Comparison of ENCODE assay signal across 20 mouse cellular contexts in genomic region chr4:152002063-152002462, GRCm38 (mm10). TPM values are rescaled to one million over a fixed set of nuclear protein-coding genes. Genes with fewer than 3 reads are reported as not detected.
A peak's percentile ranks its signal among the peaks of the same experiment; 100 is the strongest.
DNase-seq lines count a peak whose midpoint lies in the region; ATAC-seq and TF ChIP-seq lines count a peak whose summit lies in the region.
"Had no signal": no experiment of that assay in that cellular context is flagged by ENCODE, and none has a peak within 500 bp of the region (broad histone marks: within the 10 kb centered on the region; RNA-seq: fewer than 3 reads in every experiment).

No protein-coding gene starts in this region.

- no peak; the same call in 1 of the 2 replicates for TF ChIP-seq EP300 in lung, postnatal 0 days (IDR thresholded peaks at IDR 0.05)

- H3K4me3 ChIP-seq in lung, embryonic 16.5 days (ENCODE audit: low read length), result no peak overlapping the region
- no peak overlapping the region for H3K4me3 ChIP-seq in lung, postnatal 0 days (ENCODE audit: low read depth, low read length)
- H3K4me3 ChIP-seq in lung, adult 2 months (replicated peaks; ENCODE audit: extremely low read depth, low read depth, low read length), result no peak overlapping the region
- H3K4me3 ChIP-seq in midbrain, embryonic 11.5 days (ENCODE audit: low read depth, low read length), result no peak overlapping the region
- no peak overlapping the region for H3K4me3 ChIP-seq in midbrain, embryonic 10.5 days

- WGBS in lung, embryonic 16.5 days, result 72% methylated on average over 3 of the region's 3 CpGs
- 67% methylated on average over 3 of the region's 3 CpGs for WGBS in lung, postnatal 0 days
- WGBS in lung, adult 2 months, result 74% methylated on average over 3 of the region's 3 CpGs
- WGBS in midbrain, embryonic 11.5 days, result 93% methylated on average over 3 of the region's 3 CpGs
- 92% methylated on average over 3 of the region's 3 CpGs for WGBS in midbrain, embryonic 10.5 days

- H3K27ac ChIP-seq in lung, embryonic 16.5 days (ENCODE audit: low read length), result peak overlapping the region; percentile 33; the same call in 1 of the 2 replicates
- peak overlapping the region; percentile 54 for H3K27ac ChIP-seq in lung, postnatal 0 days (ENCODE audit: low read length)
- H3K27ac ChIP-seq in midbrain, embryonic 11.5 days (ENCODE audit: low read depth, low read length), result no peak overlapping the region
- H3K27ac ChIP-seq in midbrain, embryonic 10.5 days (replicated peaks), result no peak overlapping the region

- no peaks in the 10 kb centered on the region for H3K27me3 ChIP-seq in lung, embryonic 16.5 days (ENCODE audit: control insufficient read depth, insufficient read depth, low read depth, low read length)
- H3K27me3 ChIP-seq in lung, postnatal 0 days (replicated peaks; ENCODE audit: insufficient read depth, low read length), result no peaks in the 10 kb centered on the region
- peaks cover 2% of the 10 kb centered on the region; the same call in 1 of the 2 replicates for H3K27me3 ChIP-seq in midbrain, embryonic 11.5 days (ENCODE audit: control insufficient read depth, insufficient read depth, low read length)
- peaks cover 23% of the 10 kb centered on the region for H3K27me3 ChIP-seq in midbrain, embryonic 10.5 days (ENCODE audit: low read depth, poor library complexity, severe bottlenecking)
- H3K27me3 ChIP-seq: Patski had no signal

- no peak overlapping the region for H3K9ac ChIP-seq in lung, embryonic 16.5 days (ENCODE audit: low read length)
- H3K9ac ChIP-seq in lung, postnatal 0 days (replicated peaks; ENCODE audit: low read depth), result no peak overlapping the region
- H3K9ac ChIP-seq in midbrain, embryonic 11.5 days (ENCODE audit: low read length), result no peak overlapping the region

- no peak overlapping the region for H3K4me2 ChIP-seq in lung, embryonic 16.5 days (ENCODE audit: low read depth, low read length)
- H3K4me2 ChIP-seq in lung, postnatal 0 days (replicated peaks; ENCODE audit: low read depth, low read length), result no peak overlapping the region
- H3K4me2 ChIP-seq in midbrain, embryonic 11.5 days, result no peak overlapping the region

- no peaks in the 10 kb centered on the region for H3K36me3 ChIP-seq in lung, embryonic 16.5 days (ENCODE audit: control insufficient read depth, insufficient read depth, low read length)
- no peaks in the 10 kb centered on the region for H3K36me3 ChIP-seq in lung, postnatal 0 days (ENCODE audit: insufficient read depth, low read length)
- no peaks in the 10 kb centered on the region for H3K36me3 ChIP-seq in midbrain, embryonic 11.5 days (ENCODE audit: control insufficient read depth, insufficient read depth, low read length)
- H3K36me3 ChIP-seq in midbrain, embryonic 10.5 days, result 0 out of 2 replicates have a peak, but pooled peaks cover 2% of the 10 kb centered on the region
- H3K36me3 ChIP-seq: G1E had no signal

- peaks cover 5% of the 10 kb centered on the region for H3K4me1 ChIP-seq in lung, embryonic 16.5 days (replicated peaks; ENCODE audit: control insufficient read depth, insufficient read depth, low read length)
- H3K4me1 ChIP-seq in lung, postnatal 0 days (ENCODE audit: insufficient read depth, low read depth, low read length), result peaks cover 9% of the 10 kb centered on the region; the same call in 1 of the 2 replicates
- H3K4me1 ChIP-seq in lung, adult 2 months (ENCODE audit: control insufficient read depth, insufficient read depth, low read length), result peaks cover 8% of the 10 kb centered on the region
- H3K4me1 ChIP-seq in midbrain, embryonic 11.5 days (ENCODE audit: control insufficient read depth, insufficient read depth, low read length), result peaks cover 4% of the 10 kb centered on the region; the same call in 1 of the 2 replicates
- peaks cover 11% of the 10 kb centered on the region for H3K4me1 ChIP-seq in midbrain, embryonic 10.5 days

- TF ChIP-seq POLR2A in lung, adult 2 months (IDR thresholded peaks at IDR 0.05; ENCODE audit: borderline replicate concordance, extremely low read depth, low read depth, low read length), result no peak

- TF ChIP-seq CTCF in lung, postnatal 0 days (IDR thresholded peaks at IDR 0.05), result no peak
- TF ChIP-seq CTCF in lung, adult 2 months (IDR thresholded peaks at IDR 0.05; ENCODE audit: insufficient read depth, low read length), result no peak

- DNase-seq in lung, adult 18-20 months, result no peak
- peak; percentile 70 for DNase-seq in lung, postnatal 0 days (ENCODE audit: low spot score)
- DNase-seq in lung, adult 2 months, result no peak
- DNase-seq in midbrain, embryonic 11.5 days (ENCODE audit: low spot score, missing footprints), result peak; percentile 81
- DNase-seq in midbrain, embryonic 10.5 days (ENCODE audit: low spot score), result no peak
- DNase-seq: adrenal gland, adult 2 months; adrenal gland, adult 8-10 months; adrenal gland, postnatal 10 days; adrenal gland, postnatal 14 days; adrenal gland, postnatal 25 days; adrenal gland, postnatal 36 days; B cell, adult 2 months; cerebellum, adult 11 months; cerebellum, adult 11-12 months; cerebellum, adult 18-20 months had no signal

- H3K9me3 ChIP-seq in lung, embryonic 16.5 days (ENCODE audit: control insufficient read depth, low read length), result no peaks in the 10 kb centered on the region
- no peaks in the 10 kb centered on the region for H3K9me3 ChIP-seq in lung, postnatal 0 days (ENCODE audit: low read length)
- H3K9me3 ChIP-seq in midbrain, embryonic 11.5 days (ENCODE audit: control insufficient read depth, low read length), result no peaks in the 10 kb centered on the region
- no peaks in the 10 kb centered on the region for H3K9me3 ChIP-seq in midbrain, embryonic 10.5 days (replicated peaks)
- H3K9me3 ChIP-seq: G1E had no signal

- no peak for ATAC-seq in lung, embryonic 16.5 days (ENCODE audit: low read depth)
- ATAC-seq in lung, postnatal 0 days, result peak; percentile 60
- ATAC-seq in midbrain, embryonic 11.5 days (ENCODE audit: low FRiP score), result no peak
- ATAC-seq: activated CD4-positive, CD25-positive, alpha-beta regulatory T cell, adult 4 months; CD4-positive, CD25-positive, alpha-beta regulatory T cell, adult 4 months; Patski had no signal

RNA-seq across cellular contexts. Expression of gene Phf13, which starts 6.0 kb away (rescaled TPM):
- polyA plus RNA-seq in lung, embryonic 16.5 days (2015; fragmentation: Nextera tagmentation; extraction: Ambion mirVana), result 25.1 and 26.8 TPM in 2 replicates
- polyA plus RNA-seq in lung, postnatal 0 days (2015; fragmentation: Nextera tagmentation; extraction: Ambion mirVana), result 18.0 TPM in 2 replicates
- 8.9 TPM in 2 replicates for polyA plus RNA-seq in lung, adult 2 months (2012; rRNA removed)
- polyA plus RNA-seq in midbrain, embryonic 11.5 days (2014; fragmentation: Nextera tagmentation; extraction: Ambion mirVana), result 21.5 and 22.9 TPM in 2 replicates
- polyA plus RNA-seq in midbrain, embryonic 10.5 days (2016; fragmentation: Nextera tagmentation; extraction: Ambion mirVana), result 23.9 and 30.4 TPM in 2 replicates

RNA-seq across cellular contexts. Expression of gene Klhl21, which starts 6.5 kb away (rescaled TPM):
- polyA plus RNA-seq in lung, embryonic 16.5 days (2015; fragmentation: Nextera tagmentation; extraction: Ambion mirVana), result 10.9 and 12.3 TPM in 2 replicates
- polyA plus RNA-seq in lung, postnatal 0 days (2015; fragmentation: Nextera tagmentation; extraction: Ambion mirVana), result 13.4 and 13.7 TPM in 2 replicates
- polyA plus RNA-seq in lung, adult 2 months (2012; rRNA removed), result 43.6 and 48.6 TPM in 2 replicates
- 2.0 and 2.6 TPM in 2 replicates for polyA plus RNA-seq in midbrain, embryonic 11.5 days (2014; fragmentation: Nextera tagmentation; extraction: Ambion mirVana)
- polyA plus RNA-seq in midbrain, embryonic 10.5 days (2016; fragmentation: Nextera tagmentation; extraction: Ambion mirVana), result 6.9 and 8.5 TPM in 2 replicates

RNA-seq across cellular contexts. Expression of gene Thap3, which starts 13.3 kb away (rescaled TPM):
- 37.5 and 43.9 TPM in 2 replicates for polyA plus RNA-seq in lung, embryonic 16.5 days (2015; fragmentation: Nextera tagmentation; extraction: Ambion mirVana)
- polyA plus RNA-seq in lung, postnatal 0 days (2015; fragmentation: Nextera tagmentation; extraction: Ambion mirVana), result 31.0 and 33.3 TPM in 2 replicates
- polyA plus RNA-seq in lung, adult 2 months (2012; rRNA removed), result 64.2 and 72.5 TPM in 2 replicates
- polyA plus RNA-seq in midbrain, embryonic 11.5 days (2014; fragmentation: Nextera tagmentation; extraction: Ambion mirVana), result 21.9 and 24.6 TPM in 2 replicates
- 32.1 and 36.2 TPM in 2 replicates for polyA plus RNA-seq in midbrain, embryonic 10.5 days (2016; fragmentation: Nextera tagmentation; extraction: Ambion mirVana)

RNA-seq across cellular contexts. Expression of gene Zbtb48, which starts 25.4 kb away (rescaled TPM):
- polyA plus RNA-seq in lung, embryonic 16.5 days (2015; fragmentation: Nextera tagmentation; extraction: Ambion mirVana), result 17.5 and 20.6 TPM in 2 replicates
- polyA plus RNA-seq in lung, postnatal 0 days (2015; fragmentation: Nextera tagmentation; extraction: Ambion mirVana), result 13.2 and 13.7 TPM in 2 replicates
- 15.9 and 21.6 TPM in 2 replicates for polyA plus RNA-seq in lung, adult 2 months (2012; rRNA removed)
- polyA plus RNA-seq in midbrain, embryonic 11.5 days (2014; fragmentation: Nextera tagmentation; extraction: Ambion mirVana), result 21.1 and 22.5 TPM in 2 replicates
- polyA plus RNA-seq in midbrain, embryonic 10.5 days (2016; fragmentation: Nextera tagmentation; extraction: Ambion mirVana), result 18.7 and 25.6 TPM in 2 replicates

RNA-seq across cellular contexts. Expression of gene Tas1r1, which starts 36.3 kb away (rescaled TPM):
- 0.59 and 0.74 TPM in 2 replicates for polyA plus RNA-seq in lung, embryonic 16.5 days (2015; fragmentation: Nextera tagmentation; extraction: Ambion mirVana)
- polyA plus RNA-seq in lung, postnatal 0 days (2015; fragmentation: Nextera tagmentation; extraction: Ambion mirVana), result 0.21 and 0.35 TPM in 2 replicates
- polyA plus RNA-seq in lung, adult 2 months (2012; rRNA removed), result 0.08 TPM in 1 of 2 replicates, not detected in the other
- 0.44 and 0.58 TPM in 2 replicates for polyA plus RNA-seq in midbrain, embryonic 11.5 days (2014; fragmentation: Nextera tagmentation; extraction: Ambion mirVana)
- 0.73 and 0.75 TPM in 2 replicates for polyA plus RNA-seq in midbrain, embryonic 10.5 days (2016; fragmentation: Nextera tagmentation; extraction: Ambion mirVana)
- polyA plus RNA-seq: activated CD4-positive, CD25-positive, alpha-beta regulatory T cell, adult 4 months; adrenal gland, adult 2 months; CD4-positive, CD25-positive, alpha-beta regulatory T cell, adult 4 months had no signal

Comparison
In these comparisons a context has a peak if more than half of its experiments do, and no peak if none do; other contexts are left out.
1. DNase-seq: peak in lung, postnatal 0 days (single experiment) and midbrain, embryonic 11.5 days (single experiment); none in lung, adult 18-20 months (0 of 2), lung, adult 2 months (single experiment) and midbrain, embryonic 10.5 days (single experiment).
2. H3K27ac ChIP-seq: peak in lung, embryonic 16.5 days (single experiment) and lung, postnatal 0 days (single experiment); none in midbrain, embryonic 11.5 days (single experiment) and midbrain, embryonic 10.5 days (single experiment).